Mouse (Mus musculus) limb, embryonic 11.5 days (tissue): ENCODE measurements around the gene Rgs3. TPM values are rescaled to one million over a fixed set of nuclear protein-coding genes. Genes with fewer than 3 reads are reported as not detected.

Experiments used
- ATAC-seq: fragments of 200-750 bp; cut with Nextera tagmentation; 2 replicates; pipeline ENCODE4 v1.8.0; 2017; ENCODE audit warnings: low read depth; ENCODE audit not compliant: insufficient number of reproducible peaks, low FRiP score, low TSS enrichment
- DNase-seq: peaks from one replicate; pipeline ENCODE4 v3.0.0-alpha.2; 2015; ENCODE audit warnings: low spot score
- H3K27ac ChIP-seq: fragments of 300-500 bp; sonication (generic); replicated peaks from 2 replicates; pipeline ENCODE4 v1.5.1; 2014; ENCODE audit warnings: low read depth, mild to moderate bottlenecking, low read length
- H3K27me3 ChIP-seq: fragments of 300-500 bp; sonication (generic); 2 replicates; pipeline ENCODE4 v1.6.1; 2014; ENCODE audit warnings: mild to moderate bottlenecking, low read length, mixed read lengths; ENCODE audit not compliant: control insufficient read depth, insufficient read depth
- H3K36me3 ChIP-seq: fragments of 300-500 bp; sonication (generic); 2 replicates; pipeline ENCODE4 v1.6.1; 2014; ENCODE audit warnings: mild to moderate bottlenecking, low read length, moderate library complexity, mixed read lengths; ENCODE audit not compliant: control insufficient read depth, insufficient read depth
- H3K4me1 ChIP-seq: fragments of 300-500 bp; sonication (generic); 2 replicates; pipeline ENCODE4 v1.6.1; 2014; ENCODE audit warnings: low read length, mixed read lengths; ENCODE audit not compliant: control insufficient read depth, insufficient read depth
- H3K4me2 ChIP-seq: fragments of 300-500 bp; sonication (generic); 2 replicates; pipeline ENCODE4 v1.6.1; 2014; ENCODE audit warnings: low read depth, mild to moderate bottlenecking, moderate library complexity; ENCODE audit not compliant: severe bottlenecking
- H3K4me3 ChIP-seq: fragments of 300-500 bp; sonication (generic); 2 replicates; pipeline ENCODE4 v1.5.1; 2014; ENCODE audit warnings: low read depth, low read length
- H3K9ac ChIP-seq: fragments of 300-500 bp; sonication (generic); 2 replicates; pipeline ENCODE4 v1.6.1; 2014; ENCODE audit warnings: mild to moderate bottlenecking, low read length
- H3K9me3 ChIP-seq: fragments of 300-500 bp; sonication (generic); 2 replicates; pipeline ENCODE4 v1.6.1; 2016; ENCODE audit warnings: low read length; ENCODE audit not compliant: control insufficient read depth
- WGBS: fragments of 180-500 bp; shearing (Covaris S2); extraction: QIAGEN DNeasy Blood & Tissue Kit; methylation state at CpG from one replicate; pipeline ENCODE4 v1.1.7; 2014; 5-methylcytosine and 5-hydroxymethylcytosine counted together
- polyA plus RNA-seq: library from polyadenylated mRNA; unstranded; fragments of >200 nt; fragmentation: Nextera tagmentation; extraction: Ambion mirVana; gene quantifications from 2 replicates; pipeline ENCODE4 v1.2.1, GENCODE M21; 2014

Gene Rgs3
- polyA plus RNA-seq, 1 experiment from 2014 or later, result 22.9 TPM

- DNase-seq (no peak), ATAC-seq (no peak)
- no peaks in the 10 kb centered on the region for H3K36me3 ChIP-seq
- H3K4me2 ChIP-seq, result no peak overlapping the region
- no peaks in the 10 kb centered on the region for H3K4me1 ChIP-seq
- H3K27me3 ChIP-seq, result no peaks in the 10 kb centered on the region
- no peak overlapping the region for H3K4me3 ChIP-seq
- H3K9me3 ChIP-seq, result no peaks in the 10 kb centered on the region
- WGBS, result 70% methylated on average over 3 of the region's 3 CpGs
- no peak overlapping the region for H3K27ac ChIP-seq
- H3K9ac ChIP-seq, result no peak overlapping the region
Observed at GRCm38 (mm10) chr4:62561630-62562001, 2.0 kb downstream of the Rgs3 start.

- Histone ChIP-seq H3K9me3 (no peaks in the 10 kb centered on the region), H3K4me1 (no peaks in the 10 kb centered on the region), H3K9ac (no peak overlapping the region), H3K27me3 (no peaks in the 10 kb centered on the region), H3K4me3 (no peak overlapping the region), H3K4me2 (no peak overlapping the region), H3K27ac (no peak overlapping the region), H3K36me3 (no peaks in the 10 kb centered on the region)
- WGBS, result 73% methylated on average over 4 of the region's 4 CpGs
- DNase-seq (no peak), ATAC-seq (no peak)
Observed at GRCm38 (mm10) chr4:62562006-62562405, 2.4 kb downstream of the Rgs3 start.

GRCm38 (mm10) chr4:62566530-62566929, 6.9 kb downstream of the Rgs3 start:
- no peaks in the 10 kb centered on the region for H3K9me3 ChIP-seq
- H3K4me1 ChIP-seq, result no peaks in the 10 kb centered on the region
- WGBS, result 84% methylated on average over 4 of the region's 4 CpGs
- H3K9ac ChIP-seq, result no peak overlapping the region
- ATAC-seq (no peak), DNase-seq (no peak)
- no peaks in the 10 kb centered on the region for H3K27me3 ChIP-seq
- H3K27ac ChIP-seq, result no peak overlapping the region
- H3K4me3 ChIP-seq, result no peak overlapping the region
- no peaks in the 10 kb centered on the region for H3K36me3 ChIP-seq
- H3K4me2 ChIP-seq, result no peak overlapping the region

- ATAC-seq, result no peak
Observed at GRCm38 (mm10) chr4:62567696-62568095, 8.0 kb downstream of the Rgs3 start.

GRCm38 (mm10) chr4:62568359-62568758, 8.7 kb downstream of the Rgs3 start:
- WGBS, result 65% methylated on average over 1 of the region's 1 CpGs
- Histone ChIP-seq H3K9me3 (no peaks in the 10 kb centered on the region), H3K27ac (no peak overlapping the region), H3K4me3 (no peak overlapping the region), H3K27me3 (no peaks in the 10 kb centered on the region), H3K4me2 (no peak overlapping the region), H3K36me3 (no peaks in the 10 kb centered on the region), H3K4me1 (no peaks in the 10 kb centered on the region), H3K9ac (no peak overlapping the region)
- ATAC-seq (no peak), DNase-seq (no peak)

More at GRCm38 (mm10) chr4:62567696-62568095, 8.0 kb downstream of the Rgs3 start:
- Histone ChIP-seq H3K27me3 (no peaks in the 10 kb centered on the region), H3K9ac (no peak overlapping the region), H3K4me1 (no peaks in the 10 kb centered on the region), H3K36me3 (no peaks in the 10 kb centered on the region), H3K27ac (no peak overlapping the region), H3K4me2 (no peak overlapping the region), H3K9me3 (no peaks in the 10 kb centered on the region), H3K4me3 (no peak overlapping the region)
- 94% methylated on average over 6 of the region's 6 CpGs for WGBS
- DNase-seq, result no peak

- no peak overlapping the region for H3K4me3 ChIP-seq
- no peaks in the 10 kb centered on the region for H3K27me3 ChIP-seq
- H3K27ac ChIP-seq, result no peak overlapping the region
- DNase-seq, result no peak
- H3K9me3 ChIP-seq, result no peaks in the 10 kb centered on the region
- no peak for ATAC-seq
- 93% methylated on average over 5 of the region's 5 CpGs for WGBS
- no peak overlapping the region for H3K4me2 ChIP-seq
- H3K9ac ChIP-seq, result no peak overlapping the region
- H3K4me1 ChIP-seq, result no peaks in the 10 kb centered on the region
- no peaks in the 10 kb centered on the region for H3K36me3 ChIP-seq
Observed at GRCm38 (mm10) chr4:62569603-62570002, 10.0 kb downstream of the Rgs3 start.

GRCm38 (mm10) chr4:62570029-62570428, 10.4 kb downstream of the Rgs3 start:
- DNase-seq (no peak), ATAC-seq (no peak)
- Histone ChIP-seq H3K27me3 (no peaks in the 10 kb centered on the region), H3K4me1 (no peaks in the 10 kb centered on the region), H3K4me2 (no peak overlapping the region), H3K9ac (no peak overlapping the region), H3K4me3 (no peak overlapping the region), H3K36me3 (no peaks in the 10 kb centered on the region), H3K9me3 (no peaks in the 10 kb centered on the region), H3K27ac (no peak overlapping the region)
- 66% methylated on average over 5 of the region's 5 CpGs for WGBS

- 23% methylated on average over 18 of the region's 18 CpGs for WGBS
- ATAC-seq, result no peak
Observed at GRCm38 (mm10) chr4:62582365-62583264, 23.0 kb downstream of the Rgs3 start.

More at GRCm38 (mm10) chr4:62582365-62583264, 23.0 kb downstream of the Rgs3 start:
- no peaks in the 10 kb centered on the region for H3K9me3 ChIP-seq
- no peak overlapping the region for H3K27ac ChIP-seq
- no peaks in the 10 kb centered on the region for H3K36me3 ChIP-seq
- H3K4me3 ChIP-seq, result no peak overlapping the region
- peaks cover 4% of the 10 kb centered on the region; the same call in 1 of the 2 replicates for H3K4me1 ChIP-seq
- peaks cover 27% of the 10 kb centered on the region for H3K27me3 ChIP-seq
- H3K9ac ChIP-seq, result no peak overlapping the region
- DNase-seq, result peak; percentile 37
- peak overlapping the region; percentile 66 for H3K4me2 ChIP-seq
